Mouse (Mus musculus): ENCODE measurements around the gene Cd68.
"Not testable (repeated sequence)": the region's sequence is repeated elsewhere in the genome, so short reads cannot be mapped to it uniquely, and the experiment has no call there.

Gene Cd68

GRCm38 (mm10) chr11:69632284-69633089 lies 33.5 kb downstream of the Cd68 start, which contains the start of gene Fxr2:
Gene Fxr2 (plus strand): TSS chr11:69632990.
- DNase-seq (ENCODE audit: low read depth in 2 of 2, low spot score in 2 of 2), result peak; percentile 100

- DNase-seq (ENCODE audit: low read depth in 2 of 2, low spot score in 2 of 2), result peak in 1 of 2 experiments; percentile 11
Measured at GRCm38 (mm10) chr11:69629802-69630201, 36.2 kb downstream of the Cd68 start.

GRCm38 (mm10) chr11:69628286-69628685 lies 37.7 kb downstream of the Cd68 start:
- peak; percentile 65 to 79 for DNase-seq (ENCODE audit: low read depth in 2 of 2, low spot score in 2 of 2)

- DNase-seq (ENCODE audit: low read depth in 2 of 2, low spot score in 2 of 2), result not testable (repeated sequence)
Measured at GRCm38 (mm10) chr11:69624339-69624738, 41.6 kb downstream of the Cd68 start.

GRCm38 (mm10) chr11:69623006-69623405 lies 42.9 kb downstream of the Cd68 start:
- no peak for DNase-seq (ENCODE audit: low read depth in 2 of 2, low spot score in 2 of 2)

GRCm38 (mm10) chr11:69622406-69622805 lies 43.5 kb downstream of the Cd68 start:
- DNase-seq (ENCODE audit: low read depth in 2 of 2, low spot score in 2 of 2), result no peak

GRCm38 (mm10) chr11:69621571-69622268 lies 44.2 kb downstream of the Cd68 start, which contains the start of gene Sat2:
Gene Sat2 (plus strand): TSS chr11:69622024.
- DNase-seq (ENCODE audit: low read depth in 2 of 2, low spot score in 2 of 2), result no peak

- no peak for DNase-seq (ENCODE audit: low read depth in 2 of 2, low spot score in 2 of 2)
Measured at GRCm38 (mm10) chr11:69620394-69621081, 45.4 kb downstream of the Cd68 start.

GRCm38 (mm10) chr11:69617805-69618204 lies 48.1 kb downstream of the Cd68 start, which contains the start of gene Shbg:
Gene Shbg (minus strand): TSS chr11:69617905.
- no peak for DNase-seq (ENCODE audit: low read depth in 2 of 2, low spot score in 2 of 2)

GRCm38 (mm10) chr11:69616781-69617180 lies 49.2 kb downstream of the Cd68 start:
- DNase-seq (ENCODE audit: low read depth in 2 of 2, low spot score in 2 of 2), result no peak

GRCm38 (mm10) chr11:69614257-69614588 lies 51.7 kb downstream of the Cd68 start:
- DNase-seq (ENCODE audit: low read depth in 2 of 2, low spot score in 2 of 2), result not testable (repeated sequence)
